Mouse (Mus musculus) heart, embryonic 15.5 days (tissue): ENCODE data around the gene Tmem185a. TPM values are rescaled to one million over a fixed set of nuclear protein-coding genes. Genes with fewer than 3 reads are reported as not detected.

Experiments
- polyA plus RNA-seq: library from polyadenylated mRNA; unstranded; fragments of >200 nt; fragmentation: Nextera tagmentation; extraction: Ambion mirVana; gene quantifications from 2 replicates; pipeline ENCODE4 v1.2.1, GENCODE M21; 2015

Gene Tmem185a
- polyA plus RNA-seq, 1 experiment from 2014 or later: 30.8 TPM

Other genes with a start within 250 kb of the Tmem185a start
- gene Ids, start 112.1 kb downstream of the Tmem185a start, polyA plus RNA-seq: 1.5 and 1.6 TPM in 2 replicates
- gene 1110012L19Rik, start 91.3 kb downstream of the Tmem185a start, polyA plus RNA-seq: 25.9 and 27.3 TPM in 2 replicates